Mouse (Mus musculus) lung, embryonic 14.5 days (tissue): ENCODE data around the gene Tiam2. TPM values are rescaled to one million over a fixed set of nuclear protein-coding genes. Genes with fewer than 3 reads are reported as not detected.
"Not testable (repeated sequence)": the region's sequence is repeated elsewhere in the genome, so short reads cannot be mapped to it uniquely, and the experiment has no call there.

Experiments used
- ATAC-seq: fragments of 200-750 bp; cut with Nextera tagmentation; 2 replicates; pipeline ENCODE4 v1.8.0; 2017; ENCODE audit warnings: mild to moderate bottlenecking, moderate TSS enrichment, moderate library complexity; ENCODE audit not compliant: insufficient read depth
- DNase-seq: peaks from one replicate; pipeline ENCODE4 v3.0.0-alpha.2; 2015
- H3K27ac ChIP-seq: fragments of 300-500 bp; sonication (generic); 2 replicates; pipeline ENCODE4 v1.5.1; 2014; ENCODE audit warnings: low read depth, mild to moderate bottlenecking, moderate library complexity
- H3K27me3 ChIP-seq: fragments of 300-500 bp; sonication (generic); 2 replicates; pipeline ENCODE4 v1.6.1; 2014; ENCODE audit warnings: low read length, control low read depth; ENCODE audit not compliant: insufficient read depth
- H3K36me3 ChIP-seq: fragments of 300-500 bp; sonication (generic); 2 replicates; pipeline ENCODE4 v1.6.1; 2014; ENCODE audit warnings: control low read depth; ENCODE audit not compliant: insufficient read depth
- H3K4me1 ChIP-seq: fragments of 300-500 bp; sonication (generic); 2 replicates; pipeline ENCODE4 v1.6.1; 2014; ENCODE audit warnings: antibody characterized with exemption, control low read depth; ENCODE audit not compliant: insufficient read depth
- H3K4me2 ChIP-seq: fragments of 300-500 bp; sonication (generic); 2 replicates; pipeline ENCODE4 v1.6.1; 2014; ENCODE audit warnings: mild to moderate bottlenecking
- H3K4me3 ChIP-seq: fragments of 300-500 bp; sonication (generic); 2 replicates; pipeline ENCODE4 v1.5.1; 2014; ENCODE audit warnings: low read depth, low read length
- H3K9ac ChIP-seq: fragments of 300-500 bp; sonication (generic); 2 replicates; pipeline ENCODE4 v1.6.1; 2014
- H3K9me3 ChIP-seq: fragments of 300-500 bp; sonication (generic); 2 replicates; pipeline ENCODE4 v1.6.1; 2016; ENCODE audit warnings: low read depth, low read length, control low read depth
- CTCF ChIP-seq: IDR thresholded peaks from 2 replicates; pipeline ENCODE4 v1.5.1; 2016; ENCODE audit warnings: antibody characterized with exemption, low read depth
- WGBS: fragments of 180-500 bp; shearing (Covaris S2); extraction: QIAGEN DNeasy Blood & Tissue Kit; methylation state at CpG from one replicate; pipeline ENCODE4 v1.1.7; 2014; 5-methylcytosine and 5-hydroxymethylcytosine counted together
- polyA plus RNA-seq: library from polyadenylated mRNA; unstranded; fragments of >200 nt; fragmentation: Nextera tagmentation; extraction: Ambion mirVana; gene quantifications from 2 replicates; pipeline ENCODE4 v1.2.1, GENCODE M21; 2014

Tiam2 gene
- polyA plus RNA-seq, 1 experiment from 2014 or later, result 7.3 TPM

DNA sequence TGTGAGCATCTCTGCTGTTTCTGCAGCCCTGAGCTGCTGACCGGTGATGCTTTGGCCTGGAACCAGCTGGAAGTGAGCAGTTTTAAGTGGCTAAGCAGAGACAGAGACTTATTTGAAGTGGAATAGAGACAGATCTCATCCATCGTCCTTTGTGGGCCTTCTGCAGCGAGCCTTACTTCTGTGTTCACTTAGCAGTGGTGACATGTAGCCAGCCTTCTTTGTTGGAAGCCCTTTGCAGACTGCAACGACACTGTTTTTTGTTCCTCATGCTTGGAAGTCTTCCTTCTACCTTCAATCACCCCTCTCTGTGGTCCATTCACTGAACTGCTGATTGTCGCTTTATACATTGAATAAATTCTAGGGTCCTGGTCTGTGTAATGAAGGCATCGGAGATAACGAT lies 18.5 kb downstream of the Tiam2 start:
- no peaks in the 10 kb centered on the region for H3K4me1 ChIP-seq
- H3K9ac ChIP-seq, result no peak overlapping the region
- H3K4me2 ChIP-seq, result no peak overlapping the region
- no peaks in the 10 kb centered on the region for H3K9me3 ChIP-seq
- no peak overlapping the region for H3K27ac ChIP-seq
- TF ChIP-seq CTCF, result no peak
- no peaks in the 10 kb centered on the region for H3K36me3 ChIP-seq
- ATAC-seq, result no peak
- no peak overlapping the region for H3K4me3 ChIP-seq
- no peak for DNase-seq
- H3K27me3 ChIP-seq, result no peaks in the 10 kb centered on the region
- 73% methylated on average over 7 of the region's 7 CpGs for WGBS

DNA sequence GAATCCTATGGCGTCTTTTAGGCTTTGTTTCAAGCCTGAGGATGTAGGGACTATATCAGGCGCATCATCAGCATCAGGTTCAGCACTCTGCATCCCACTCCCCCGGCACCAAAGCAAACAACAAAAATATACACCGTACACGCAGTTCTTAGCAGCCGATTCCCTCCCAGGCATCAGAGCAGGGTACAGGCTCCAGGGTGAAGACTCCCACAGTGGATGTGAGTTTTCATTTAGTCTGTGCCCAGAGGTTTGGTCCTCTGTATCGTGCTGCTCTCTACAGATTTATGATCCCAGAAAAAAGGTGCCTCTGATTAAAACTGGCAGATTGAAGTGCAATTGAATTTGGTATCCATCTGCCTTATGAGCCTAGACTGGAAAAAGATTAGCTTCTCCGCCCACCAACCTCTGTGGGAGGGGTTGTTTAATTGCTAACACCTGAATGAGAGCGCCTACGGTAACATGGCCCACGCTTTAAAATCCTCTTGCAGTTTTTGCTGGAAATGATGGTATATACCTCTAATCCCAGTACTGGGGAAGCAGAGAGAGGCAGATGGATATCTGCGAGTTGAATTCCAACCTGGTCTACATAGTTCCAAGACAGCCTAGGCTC lies 19.0 kb downstream of the Tiam2 start:
- DNase-seq, result no peak

DNA sequence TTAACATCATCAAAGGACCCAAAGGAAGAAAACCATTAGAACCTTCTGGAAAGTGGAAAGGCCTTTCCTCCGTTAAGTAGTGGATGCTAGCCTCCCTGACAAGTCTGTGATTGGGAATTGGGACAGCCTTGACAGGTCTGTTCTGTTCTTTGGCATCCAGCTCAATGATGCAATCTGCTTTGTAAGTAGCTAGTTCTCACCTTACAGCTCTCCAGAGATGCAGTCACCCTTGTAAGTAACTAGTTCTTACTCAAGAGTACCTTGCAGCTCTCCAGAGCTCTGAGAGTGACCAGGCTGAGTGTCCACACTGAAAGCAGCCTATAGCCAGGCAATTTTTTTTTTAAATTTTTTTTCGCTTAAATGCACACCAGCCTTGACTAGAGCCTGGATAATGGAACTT lies 21.4 kb downstream of the Tiam2 start:
- no peak for DNase-seq
- ATAC-seq, result no peak
- Histone ChIP-seq H3K9me3 (no peaks in the 10 kb centered on the region), H3K27me3 (no peaks in the 10 kb centered on the region), H3K9ac (no peak overlapping the region), H3K27ac (no peak overlapping the region), H3K4me1 (no peaks in the 10 kb centered on the region), H3K4me2 (no peak overlapping the region), H3K4me3 (no peak overlapping the region), H3K36me3 (no peaks in the 10 kb centered on the region)
- no peak for TF ChIP-seq CTCF
- WGBS, result 64% methylated on average over 2 of the region's 2 CpGs

More for the DNA sequence above, 19.0 kb downstream of the Tiam2 start:
- Histone ChIP-seq H3K9ac (no peak overlapping the region), H3K9me3 (no peaks in the 10 kb centered on the region), H3K4me3 (no peak overlapping the region), H3K36me3 (no peaks in the 10 kb centered on the region), H3K4me2 (no peak overlapping the region), H3K27ac (no peak overlapping the region), H3K4me1 (no peaks in the 10 kb centered on the region), H3K27me3 (no peaks in the 10 kb centered on the region)
- whole genome bisulfite sequencing, result 71% methylated on average over 12 of the region's 12 CpGs
- no peak for ATAC-seq
- TF ChIP-seq CTCF, result no peak

DNA sequence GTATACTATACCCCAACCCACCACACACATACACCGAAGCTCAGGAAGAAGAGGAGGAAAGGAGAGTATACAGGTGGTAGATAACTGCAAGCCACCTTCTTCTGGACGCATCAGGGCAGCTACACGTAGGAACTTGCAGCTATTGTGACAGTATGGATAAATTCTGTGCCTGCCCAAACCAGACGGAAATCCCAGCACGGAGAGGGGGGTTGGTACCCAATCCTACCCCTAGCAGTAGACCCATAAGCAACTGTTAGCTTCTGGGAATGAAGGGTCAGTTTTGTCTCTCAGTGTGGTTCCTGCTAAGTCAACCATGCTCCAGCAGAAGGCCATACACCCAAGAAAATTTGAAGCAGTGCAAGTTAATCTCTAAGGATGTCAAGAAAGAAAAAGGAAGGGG lies 23.0 kb downstream of the Tiam2 start:
- ATAC-seq (no peak), DNase-seq (no peak)
- WGBS, result 84% methylated on average over 5 of the region's 5 CpGs
- Histone ChIP-seq H3K36me3 (no peaks in the 10 kb centered on the region), H3K4me3 (no peak overlapping the region), H3K4me2 (no peak overlapping the region), H3K4me1 (no peaks in the 10 kb centered on the region), H3K27me3 (no peaks in the 10 kb centered on the region), H3K9me3 (no peaks in the 10 kb centered on the region), H3K27ac (no peak overlapping the region), H3K9ac (no peak overlapping the region)
- TF ChIP-seq CTCF, result no peak

DNA sequence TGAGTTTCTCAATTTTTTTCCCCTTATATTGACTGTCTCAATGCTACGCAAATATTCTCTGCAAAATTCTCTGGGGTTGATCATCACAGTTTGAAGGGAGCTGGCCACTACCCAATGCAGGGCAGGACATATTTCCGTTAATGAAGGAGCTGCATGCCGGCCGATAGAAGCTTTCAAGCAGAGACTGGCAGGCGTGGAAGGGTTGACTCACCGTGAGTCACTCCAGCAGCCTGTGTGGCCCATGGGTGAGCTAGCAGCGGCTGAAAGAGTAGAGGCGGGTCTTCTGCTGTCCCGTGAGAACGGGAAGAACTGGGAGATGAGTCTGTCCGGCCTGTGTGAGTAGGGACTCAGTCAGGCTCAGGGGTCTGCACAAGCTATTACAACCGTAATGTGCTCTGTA lies 23.6 kb downstream of the Tiam2 start:
- H3K4me1 ChIP-seq, result no peaks in the 10 kb centered on the region
- no peaks in the 10 kb centered on the region for H3K27me3 ChIP-seq
- no peaks in the 10 kb centered on the region for H3K9me3 ChIP-seq
- peak; percentile 24; the same call in 1 of the 2 replicates for ATAC-seq
- H3K27ac ChIP-seq, result no peak overlapping the region
- no peak overlapping the region for H3K9ac ChIP-seq
- WGBS, result 69% methylated on average over 12 of the region's 12 CpGs
- no peak overlapping the region for H3K4me2 ChIP-seq
- no peak overlapping the region for H3K4me3 ChIP-seq
- DNase-seq, result no peak
- no peak for TF ChIP-seq CTCF
- no peaks in the 10 kb centered on the region for H3K36me3 ChIP-seq

DNA sequence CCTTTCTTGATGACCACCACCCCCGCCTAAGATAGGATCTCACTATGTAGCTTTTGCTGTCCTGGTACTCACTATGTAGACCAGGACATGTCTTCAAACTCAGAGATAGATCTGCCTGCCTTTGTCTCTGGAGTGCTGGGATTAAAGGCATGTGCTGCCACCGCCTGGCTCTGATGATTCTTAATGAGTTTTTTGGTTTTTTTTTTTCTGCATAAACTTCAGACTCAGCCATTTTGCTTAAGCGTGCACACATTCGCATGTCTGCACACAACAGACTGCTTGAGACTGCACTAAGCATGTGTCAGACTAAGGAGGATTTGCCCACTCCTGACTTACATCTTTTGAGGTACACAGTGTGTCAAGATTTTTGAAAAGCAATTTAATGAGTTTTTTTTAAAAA lies 24.0 kb downstream of the Tiam2 start:
- H3K27me3 ChIP-seq, result no peaks in the 10 kb centered on the region
- H3K9me3 ChIP-seq, result no peaks in the 10 kb centered on the region
- no peak for TF ChIP-seq CTCF
- H3K4me1 ChIP-seq, result no peaks in the 10 kb centered on the region
- no peak overlapping the region for H3K4me3 ChIP-seq
- no peak overlapping the region for H3K27ac ChIP-seq
- no peaks in the 10 kb centered on the region for H3K36me3 ChIP-seq
- no peak for DNase-seq
- ATAC-seq, result no peak
- H3K9ac ChIP-seq, result no peak overlapping the region
- no peak overlapping the region for H3K4me2 ChIP-seq
- 88% methylated on average over 4 of the region's 4 CpGs for WGBS

DNA sequence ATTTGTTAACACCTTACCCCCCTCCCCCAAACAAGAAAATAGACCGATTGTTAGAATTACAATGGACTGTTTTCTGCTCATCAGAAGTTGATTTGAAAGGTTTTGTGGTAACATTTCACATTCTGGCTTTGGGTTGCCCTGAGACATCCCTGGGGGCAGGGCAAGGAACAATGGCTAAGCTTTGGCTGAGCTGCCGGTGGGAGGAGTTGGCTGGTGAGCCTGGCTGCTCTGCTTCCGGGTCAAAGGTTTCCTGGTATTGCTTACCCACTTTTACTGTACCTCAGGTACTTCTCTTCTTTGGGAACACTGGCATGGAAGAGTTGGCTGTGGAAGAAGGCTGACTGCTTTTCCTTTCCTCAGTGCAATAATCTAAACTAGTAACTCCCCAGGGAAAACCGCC lies 25.3 kb downstream of the Tiam2 start:
- TF ChIP-seq CTCF, result no peak
- no peaks in the 10 kb centered on the region for H3K27me3 ChIP-seq
- DNase-seq, result no peak
- H3K9ac ChIP-seq, result no peak overlapping the region
- no peaks in the 10 kb centered on the region for H3K36me3 ChIP-seq
- H3K9me3 ChIP-seq, result no peaks in the 10 kb centered on the region
- ATAC-seq, result no peak
- WGBS, result 70% methylated on average over 4 of the region's 4 CpGs
- no peak overlapping the region for H3K27ac ChIP-seq
- no peak overlapping the region for H3K4me2 ChIP-seq
- no peaks in the 10 kb centered on the region for H3K4me1 ChIP-seq
- no peak overlapping the region for H3K4me3 ChIP-seq

DNA sequence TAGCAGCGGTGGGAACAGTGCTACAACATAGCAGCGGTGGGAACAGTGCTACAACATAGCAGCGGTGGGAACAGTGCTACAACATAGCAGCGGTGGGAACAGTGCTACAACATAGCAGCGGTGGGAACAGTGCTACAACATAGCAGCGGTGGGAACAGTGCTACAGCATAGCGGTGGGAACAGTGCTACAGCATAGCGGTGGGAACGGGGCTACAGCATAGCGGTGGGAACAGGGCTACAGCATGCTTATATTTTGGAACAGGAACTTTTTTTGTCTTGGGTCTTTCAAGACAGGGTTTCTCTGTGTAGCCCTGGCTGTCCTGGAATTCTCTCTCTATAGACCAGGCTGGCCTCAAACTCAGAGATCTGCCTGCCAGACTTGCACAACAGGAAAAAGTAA lies 26.8 kb downstream of the Tiam2 start:
- WGBS, result 93% methylated on average over 10 of the region's 10 CpGs
- not testable (repeated sequence) for H3K4me3 ChIP-seq, H3K36me3 ChIP-seq, H3K4me1 ChIP-seq, DNase-seq, H3K4me2 ChIP-seq, H3K9ac ChIP-seq, H3K27ac ChIP-seq, H3K9me3 ChIP-seq, H3K27me3 ChIP-seq, ATAC-seq
